Mouse (Mus musculus): ENCODE data around the gene S100a3.

- no peak for TF ChIP-seq CTCF (IDR thresholded peaks at IDR 0.05; ENCODE audit: borderline replicate concordance, insufficient read depth, low read depth, low read length)
- no peak for TF ChIP-seq POLR2A (IDR thresholded peaks at IDR 0.05; ENCODE audit: borderline replicate concordance, insufficient read depth, low read length)
Measured at GRCm38 (mm10) chr3:90587361-90588101, 27.2 kb downstream of the S100a3 start.
